Mouse (Mus musculus): Measurements from ENCODE around the gene Gm128.
"Not testable (repeated sequence)": the region's sequence is repeated elsewhere in the genome, so short reads cannot be mapped to it uniquely, and the experiment has no call there.

Gm128 gene

GRCm38 (mm10) chr3:95230495-95231297, 10.7 kb downstream of the Gm128 start:
- DNase-seq (ENCODE audit: low spot score), result no peak

GRCm38 (mm10) chr3:95229781-95230494, 11.5 kb downstream of the Gm128 start:
- DNase-seq (ENCODE audit: low spot score), result peak; percentile 66

- peak; percentile 45 for DNase-seq (ENCODE audit: low spot score)
These were observed 12.3 kb downstream of the Gm128 start for GRCm38 (mm10) chr3:95228894-95229780.

- DNase-seq (ENCODE audit: low spot score), result peak; percentile 89
These were observed 13.1 kb downstream of the Gm128 start, which contains the start of gene Cdc42se1 for GRCm38 (mm10) chr3:95228148-95228893. Cdc42se1 (plus strand) TSS chr3:95228732.

GRCm38 (mm10) chr3:95227214-95227613, 14.2 kb downstream of the Gm128 start:
- DNase-seq (ENCODE audit: low spot score), result no peak

- DNase-seq (ENCODE audit: low spot score), result peak; percentile 69
These were observed 17.1 kb downstream of the Gm128 start for GRCm38 (mm10) chr3:95224295-95224694.

- DNase-seq (ENCODE audit: low spot score), result no peak
These were observed 18.4 kb downstream of the Gm128 start for GRCm38 (mm10) chr3:95223041-95223440.

- DNase-seq (ENCODE audit: low spot score), result peak; percentile 64
These were observed 22.8 kb downstream of the Gm128 start for GRCm38 (mm10) chr3:95218466-95219137.

GRCm38 (mm10) chr3:95217255-95218134, 23.9 kb downstream of the Gm128 start, which contains the start of gene Gabpb2:
Gabpb2 (minus strand) TSS chr3:95217916.
- peak; percentile 95 for DNase-seq (ENCODE audit: low spot score)

GRCm38 (mm10) chr3:95216655-95217254, 24.6 kb downstream of the Gm128 start:
- no peak for DNase-seq (ENCODE audit: low spot score)

GRCm38 (mm10) chr3:95213609-95213975, 27.8 kb downstream of the Gm128 start:
- peak; percentile 40 for DNase-seq (ENCODE audit: low spot score)

GRCm38 (mm10) chr3:95212889-95213608, 28.3 kb downstream of the Gm128 start:
- DNase-seq (ENCODE audit: low spot score), result not testable (repeated sequence)

- no peak for DNase-seq (ENCODE audit: low spot score)
These were observed 30.8 kb downstream of the Gm128 start for GRCm38 (mm10) chr3:95210585-95210984.

- DNase-seq (ENCODE audit: low spot score), result no peak
These were observed 33.1 kb downstream of the Gm128 start for GRCm38 (mm10) chr3:95208286-95208685.

GRCm38 (mm10) chr3:95203880-95204279, 37.5 kb downstream of the Gm128 start:
- no peak for DNase-seq (ENCODE audit: low spot score)

GRCm38 (mm10) chr3:95200562-95200961, 40.8 kb downstream of the Gm128 start:
- no peak for DNase-seq (ENCODE audit: low spot score)

GRCm38 (mm10) chr3:95200132-95200531, 41.3 kb downstream of the Gm128 start:
- peak; percentile 40 for DNase-seq (ENCODE audit: low spot score)

- no peak for DNase-seq (ENCODE audit: low spot score)
These were observed 42.3 kb downstream of the Gm128 start for GRCm38 (mm10) chr3:95199101-95199500.

- no peak for DNase-seq (ENCODE audit: low spot score)
These were observed 45.6 kb downstream of the Gm128 start for GRCm38 (mm10) chr3:95195772-95196171.
